Mouse (Mus musculus): ENCODE measurements around the gene Cog7. TPM values are rescaled to one million over a fixed set of nuclear protein-coding genes. Genes with fewer than 3 reads are reported as not detected.
A peak's percentile ranks its signal among the peaks of the same experiment; 100 is the strongest.

Cog7 gene
- total and polyA plus RNA-seq, 2 experiments from 2014 or later = 32.2 to 38.1 TPM

DNA sequence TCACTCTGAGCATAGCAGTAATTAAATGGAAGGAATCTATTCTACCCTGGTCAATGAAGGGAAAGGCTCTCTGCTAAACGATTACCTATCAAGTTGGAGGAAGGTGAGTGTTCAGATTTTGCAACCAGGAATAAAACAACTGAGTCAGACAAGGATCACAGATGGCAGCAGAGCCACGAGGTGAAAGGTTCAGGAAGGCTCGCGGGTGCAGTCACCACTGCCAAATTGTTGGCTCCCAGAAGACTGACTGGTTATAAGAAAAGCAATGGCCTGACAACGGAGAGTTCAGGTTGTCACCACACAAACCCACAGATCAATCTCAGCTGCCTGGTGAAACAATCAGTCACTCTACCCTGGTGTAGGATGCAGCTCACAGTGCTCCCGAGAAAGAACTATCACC, 135.5 kb downstream of the Cog7 start:
- DNase-seq (ENCODE audit: low spot score) = no peak
- Histone ChIP-seq H3K4me2 (ENCODE audit: low read depth, low read length) (no peak overlapping the region), H3K36me3 (ENCODE audit: insufficient read depth, low read length) (no peaks in the 10 kb centered on the region), H3K27me3 (ENCODE audit: insufficient read depth, low read length) (no peaks in the 10 kb centered on the region), H3K4me1 (ENCODE audit: insufficient read depth, low read length) (no peaks in the 10 kb centered on the region), H3K27ac (no peak overlapping the region), H3K4me3 (ENCODE audit: low read length) (no peak overlapping the region), H3K9me3 (ENCODE audit: low read length) (no peaks in the 10 kb centered on the region), H3K9ac (replicated peaks; ENCODE audit: low read length) (no peak overlapping the region)
- no peak for ATAC-seq
- 67% methylated on average over 6 of the region's 6 CpGs for whole genome bisulfite sequencing
- no peak for TF ChIP-seq CTCF (IDR thresholded peaks at IDR 0.05; ENCODE audit: low read depth)

DNA sequence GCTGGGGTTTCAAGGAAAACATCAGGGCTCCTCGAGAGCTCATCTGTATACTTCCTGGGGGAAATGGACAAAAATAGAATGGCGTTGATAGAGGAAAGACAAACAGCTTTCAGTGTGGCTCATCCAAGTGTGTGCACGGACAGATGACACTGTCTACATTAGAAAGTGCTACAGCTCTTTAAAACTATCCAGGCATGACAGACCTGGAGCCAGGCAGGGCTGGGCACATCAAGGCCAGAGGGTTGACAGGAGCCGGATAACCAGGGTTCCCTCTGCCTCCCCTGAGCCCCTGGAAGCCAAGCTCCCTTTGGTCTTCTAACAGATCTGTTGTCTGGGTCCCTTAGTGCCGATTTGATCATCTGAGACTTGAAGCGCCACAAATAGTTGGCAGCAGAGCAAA, 139.3 kb downstream of the Cog7 start:
- Histone ChIP-seq H3K36me3 (ENCODE audit: insufficient read depth, low read length) (no peaks in the 10 kb centered on the region), H3K27me3 (ENCODE audit: insufficient read depth, low read length) (no peaks in the 10 kb centered on the region), H3K4me3 (ENCODE audit: low read length) (no peak overlapping the region), H3K9ac (replicated peaks; ENCODE audit: low read length) (no peak overlapping the region), H3K27ac (no peak overlapping the region), H3K9me3 (ENCODE audit: low read length) (no peaks in the 10 kb centered on the region), H3K4me2 (ENCODE audit: low read depth, low read length) (no peak overlapping the region), H3K4me1 (ENCODE audit: insufficient read depth, low read length) (no peaks in the 10 kb centered on the region)
- 66% methylated on average over 6 of the region's 6 CpGs for WGBS
- no peak for ATAC-seq
- no peak for DNase-seq (ENCODE audit: low spot score)
- no peak for TF ChIP-seq CTCF (IDR thresholded peaks at IDR 0.05; ENCODE audit: low read depth)

DNA sequence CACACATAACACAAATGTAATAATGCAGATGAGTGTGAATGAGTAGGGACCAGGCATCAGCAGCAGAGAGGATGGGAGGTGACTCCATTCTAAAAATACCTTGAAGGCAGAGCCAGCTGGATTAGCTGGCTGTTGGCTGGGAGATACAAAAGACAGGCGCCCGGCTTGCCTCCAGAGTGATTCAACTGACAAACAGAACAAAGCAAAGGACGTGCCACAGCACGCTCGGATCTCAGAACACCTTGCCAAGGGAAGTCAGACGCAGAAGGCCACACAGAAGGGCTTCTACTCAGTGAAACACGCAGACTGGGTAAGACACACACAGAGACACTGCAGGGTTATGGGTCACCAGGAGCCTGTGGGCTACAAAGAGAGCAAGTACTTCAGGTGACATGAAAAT, 140.7 kb downstream of the Cog7 start:
- TF ChIP-seq CTCF (IDR thresholded peaks at IDR 0.05; ENCODE audit: low read depth) = no peak
- no peak for ATAC-seq
- WGBS = 62% methylated on average over 7 of the region's 7 CpGs
- Histone ChIP-seq H3K9ac (replicated peaks; ENCODE audit: low read length) (no peak overlapping the region), H3K27ac (no peak overlapping the region), H3K9me3 (ENCODE audit: low read length) (no peaks in the 10 kb centered on the region), H3K4me3 (ENCODE audit: low read length) (no peak overlapping the region), H3K36me3 (ENCODE audit: insufficient read depth, low read length) (no peaks in the 10 kb centered on the region), H3K27me3 (ENCODE audit: insufficient read depth, low read length) (no peaks in the 10 kb centered on the region), H3K4me2 (ENCODE audit: low read depth, low read length) (no peak overlapping the region), H3K4me1 (ENCODE audit: insufficient read depth, low read length) (no peaks in the 10 kb centered on the region)
- DNase-seq (ENCODE audit: low spot score) = peak; percentile 7

DNA sequence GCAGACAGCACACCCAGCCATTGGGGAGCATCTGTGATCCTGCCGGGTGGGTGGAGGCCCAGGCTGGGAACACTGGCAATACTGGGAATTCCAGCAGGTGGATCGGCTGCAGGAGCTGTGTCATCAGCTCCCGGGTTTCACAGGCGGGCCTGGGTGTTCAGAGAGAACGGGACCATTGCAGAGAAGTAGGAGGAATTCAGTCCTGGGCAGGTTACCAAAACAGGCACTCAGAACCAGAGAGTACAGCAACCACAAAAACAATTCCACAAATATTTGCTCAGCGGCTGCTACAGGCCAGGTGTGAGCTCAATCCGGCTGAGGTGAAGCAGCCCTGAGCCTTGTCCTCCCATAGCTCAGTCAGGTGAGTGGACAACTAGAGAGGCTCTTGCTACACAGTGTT, 144.7 kb downstream of the Cog7 start:
- Histone ChIP-seq H3K27ac (no peak overlapping the region), H3K9ac (replicated peaks; ENCODE audit: low read length) (no peak overlapping the region), H3K4me1 (ENCODE audit: insufficient read depth, low read length) (no peaks in the 10 kb centered on the region), H3K4me2 (ENCODE audit: low read depth, low read length) (no peak overlapping the region), H3K4me3 (ENCODE audit: low read length) (no peak overlapping the region), H3K9me3 (ENCODE audit: low read length) (no peaks in the 10 kb centered on the region), H3K36me3 (ENCODE audit: insufficient read depth, low read length) (no peaks in the 10 kb centered on the region), H3K27me3 (ENCODE audit: insufficient read depth, low read length) (no peaks in the 10 kb centered on the region)
- 89% methylated on average over 7 of the region's 7 CpGs for WGBS
- DNase-seq (ENCODE audit: low spot score) = no peak
- TF ChIP-seq CTCF (IDR thresholded peaks at IDR 0.05; ENCODE audit: low read depth) = no peak
- ATAC-seq = no peak

DNA sequence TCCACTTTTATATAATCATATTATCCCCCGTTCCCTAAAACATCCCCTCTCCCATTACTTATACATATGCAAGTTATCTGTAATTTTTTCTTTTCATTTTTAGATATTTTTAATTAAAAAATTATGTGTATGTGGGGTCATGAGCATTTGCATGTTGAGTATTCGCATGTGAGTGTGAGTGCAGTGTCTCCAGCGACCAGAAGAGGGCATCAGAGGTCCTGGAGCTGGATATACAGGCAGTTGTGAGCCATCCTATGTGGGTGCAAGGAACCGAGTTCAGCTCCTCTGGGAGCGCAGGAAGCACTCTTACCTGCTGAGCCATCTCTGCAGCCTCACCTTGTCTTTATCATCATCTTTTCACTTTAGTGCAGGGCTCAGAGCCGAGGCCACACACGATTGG, 146.1 kb downstream of the Cog7 start:
- 89% methylated on average over 7 of the region's 7 CpGs for WGBS
- no peak overlapping the region for H3K27ac ChIP-seq

More for the DNA sequence above, 146.1 kb downstream of the Cog7 start:
- TF ChIP-seq CTCF (IDR thresholded peaks at IDR 0.05; ENCODE audit: low read depth) = peak; percentile 25; the same call in 1 of the 2 replicates
- Histone ChIP-seq H3K4me1 (ENCODE audit: insufficient read depth, low read length) (no peaks in the 10 kb centered on the region), H3K4me3 (ENCODE audit: low read length) (no peak overlapping the region), H3K27me3 (ENCODE audit: insufficient read depth, low read length) (no peaks in the 10 kb centered on the region), H3K36me3 (ENCODE audit: insufficient read depth, low read length) (no peaks in the 10 kb centered on the region), H3K9me3 (ENCODE audit: low read length) (no peaks in the 10 kb centered on the region), H3K4me2 (ENCODE audit: low read depth, low read length) (no peak overlapping the region), H3K9ac (replicated peaks; ENCODE audit: low read length) (no peak overlapping the region)
- DNase-seq (ENCODE audit: low spot score) = no peak
- no peak for ATAC-seq

Other genes with a start within 250 kb of the Cog7 start
- gene Scnn1g, start 247.2 kb downstream of the Cog7 start, total RNA-seq (2014; rRNA removed) = 0.07 and 0.26 TPM in 2 replicates
- gene Scnn1g, start 247.2 kb downstream of the Cog7 start, polyA plus RNA-seq (2015; fragmentation: Nextera tagmentation; extraction: Ambion mirVana) = 0.05 and 0.15 TPM in 2 replicates
- gene Scnn1b, start 116.7 kb downstream of the Cog7 start, total RNA-seq (2014; rRNA removed) = 0.07 and 0.16 TPM in 2 replicates
- 0.25 and 0.29 TPM in 2 replicates for gene Scnn1b, start 116.7 kb downstream of the Cog7 start, polyA plus RNA-seq (2015; fragmentation: Nextera tagmentation; extraction: Ambion mirVana)
- gene Gga2, start 39.5 kb upstream of the Cog7 start, total RNA-seq (2014; rRNA removed) = 24.3 and 37.5 TPM in 2 replicates
- 21.4 and 21.5 TPM in 2 replicates for gene Gga2, start 39.5 kb upstream of the Cog7 start, polyA plus RNA-seq (2015; fragmentation: Nextera tagmentation; extraction: Ambion mirVana)
- 127 and 130 TPM in 2 replicates for gene Ubfd1, start 85.5 kb upstream of the Cog7 start, total RNA-seq (2014; rRNA removed)
- gene Ubfd1, start 85.5 kb upstream of the Cog7 start, polyA plus RNA-seq (2015; fragmentation: Nextera tagmentation; extraction: Ambion mirVana) = 59.0 and 60.7 TPM in 2 replicates
- gene Ears2, start 85.6 kb upstream of the Cog7 start, total RNA-seq (2014; rRNA removed) = 14.5 and 22.0 TPM in 2 replicates
- 7.9 and 8.4 TPM in 2 replicates for gene Ears2, start 85.6 kb upstream of the Cog7 start, polyA plus RNA-seq (2015; fragmentation: Nextera tagmentation; extraction: Ambion mirVana)
- 41.4 and 67.2 TPM in 2 replicates for gene Ndufab1, start 120.2 kb upstream of the Cog7 start, total RNA-seq (2014; rRNA removed)
- 815 and 826 TPM in 2 replicates for gene Ndufab1, start 120.2 kb upstream of the Cog7 start, polyA plus RNA-seq (2015; fragmentation: Nextera tagmentation; extraction: Ambion mirVana)
- gene Palb2, start 151.3 kb upstream of the Cog7 start, total RNA-seq (2014; rRNA removed) = 2.6 and 5.4 TPM in 2 replicates
- 2.0 and 2.8 TPM in 2 replicates for gene Palb2, start 151.3 kb upstream of the Cog7 start, polyA plus RNA-seq (2015; fragmentation: Nextera tagmentation; extraction: Ambion mirVana)
- 96.1 and 117 TPM in 2 replicates for gene Dctn5, start 151.3 kb upstream of the Cog7 start, total RNA-seq (2014; rRNA removed)
- gene Dctn5, start 151.3 kb upstream of the Cog7 start, polyA plus RNA-seq (2015; fragmentation: Nextera tagmentation; extraction: Ambion mirVana) = 143 and 154 TPM in 2 replicates
- 12.0 and 15.6 TPM in 2 replicates for gene Plk1, start 177.7 kb upstream of the Cog7 start, total RNA-seq (2014; rRNA removed)
- 15.1 and 18.5 TPM in 2 replicates for gene Plk1, start 177.7 kb upstream of the Cog7 start, polyA plus RNA-seq (2015; fragmentation: Nextera tagmentation; extraction: Ambion mirVana)
- 1.6 and 2.0 TPM in 2 replicates for gene Ern2, start 204.5 kb upstream of the Cog7 start, total RNA-seq (2014; rRNA removed)
- gene Ern2, start 204.5 kb upstream of the Cog7 start, polyA plus RNA-seq (2015; fragmentation: Nextera tagmentation; extraction: Ambion mirVana) = 1.4 TPM in 2 replicates
- 0.78 and 1.0 TPM in 2 replicates for gene Chp2, start 237.8 kb upstream of the Cog7 start, total RNA-seq (2014; rRNA removed)
- gene Chp2, start 237.8 kb upstream of the Cog7 start, polyA plus RNA-seq (2015; fragmentation: Nextera tagmentation; extraction: Ambion mirVana) = 1.3 and 1.4 TPM in 2 replicates